Mouse (Mus musculus) layer of hippocampus, adult 8-10 months (tissue): ENCODE measurements around the gene Macrod2. TPM values are rescaled to one million over a fixed set of nuclear protein-coding genes. Genes with fewer than 3 reads are reported as not detected.

Source experiments
- DNase-seq, 2 experiments: peaks; one replicate each; pipeline ENCODE4 v3.0.0; 2022; ENCODE audit warnings: low spot score in 2 of 2
- total RNA-seq, 4 experiments: library from RNA; stranded (reverse); gene quantifications; 2 replicates each; pipeline ENCODE4 v1.2.4; 2022

Macrod2 gene
- total RNA-seq, 4 experiments from 2014 or later: 48.3 to 54.4 (median 52.3) TPM

DNA sequence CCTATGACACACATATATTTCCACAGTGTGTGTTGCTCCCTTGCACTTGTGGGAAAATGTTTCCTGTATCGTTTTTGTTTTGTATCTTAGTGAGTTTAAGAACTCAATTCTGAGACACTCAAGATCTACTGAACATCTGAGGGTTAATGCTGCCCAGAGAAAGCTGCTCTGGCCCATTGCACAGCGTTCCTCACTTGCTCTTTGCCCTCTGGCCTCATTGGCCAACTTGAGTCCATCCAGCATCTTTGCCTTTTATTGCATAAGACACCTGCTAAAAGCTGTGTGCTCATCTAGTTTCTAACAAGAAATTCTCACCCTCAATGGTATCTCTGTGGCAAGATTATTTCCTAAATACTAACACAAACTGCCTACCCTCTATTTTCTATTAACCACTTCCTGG, 1435.4 kb downstream of the Macrod2 start:
- no peak for DNase-seq

DNA sequence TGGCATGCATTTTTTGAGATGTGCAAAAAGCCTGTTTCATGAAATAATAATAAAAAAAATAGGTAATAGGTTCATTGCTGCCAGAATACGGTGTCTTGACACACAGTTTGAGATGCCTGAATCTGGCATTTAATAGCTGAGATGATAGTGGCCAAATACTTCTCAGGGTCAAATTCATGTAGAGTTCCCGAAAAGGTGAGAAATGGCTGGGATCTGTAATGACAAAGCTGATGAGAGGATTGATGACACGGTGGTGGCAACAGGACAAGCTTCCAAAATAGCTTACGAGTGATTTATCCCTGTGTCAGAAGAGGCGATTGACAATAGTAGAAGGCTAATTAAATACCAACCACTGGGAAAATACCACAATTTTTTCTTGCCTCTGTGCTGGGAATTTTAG, 1436.4 kb downstream of the Macrod2 start:
- DNase-seq: no peak

DNA sequence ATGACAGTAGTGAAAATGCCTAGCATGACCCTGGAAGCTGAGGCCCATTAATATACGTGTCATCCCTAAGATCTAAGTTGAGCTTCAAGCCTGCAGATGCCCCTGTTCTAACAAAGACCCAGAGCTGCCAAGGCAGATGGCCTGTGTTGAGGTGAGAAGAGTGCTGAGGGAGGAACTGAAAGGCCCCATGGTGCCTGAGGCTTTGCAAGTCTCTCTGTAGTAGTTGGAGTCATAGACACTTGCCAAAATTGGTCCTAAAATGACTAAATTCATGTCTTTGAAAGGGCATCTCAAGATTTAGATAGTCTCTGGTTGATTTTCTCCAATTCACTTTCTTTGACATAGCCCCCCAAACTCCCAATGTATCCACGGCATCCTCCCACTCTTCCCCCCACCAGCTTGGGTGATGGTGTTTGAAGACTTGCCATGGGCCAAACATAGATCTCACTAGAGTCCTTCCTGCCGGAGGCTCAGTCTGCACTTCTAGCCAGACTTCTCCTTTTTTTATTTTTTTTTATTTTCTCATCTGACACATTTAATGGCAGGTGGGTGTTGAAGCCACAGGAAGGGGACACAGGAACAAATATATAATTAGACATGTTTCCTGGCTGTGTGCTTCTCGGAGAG, 1439.2 kb downstream of the Macrod2 start:
- no peak for DNase-seq

DNA sequence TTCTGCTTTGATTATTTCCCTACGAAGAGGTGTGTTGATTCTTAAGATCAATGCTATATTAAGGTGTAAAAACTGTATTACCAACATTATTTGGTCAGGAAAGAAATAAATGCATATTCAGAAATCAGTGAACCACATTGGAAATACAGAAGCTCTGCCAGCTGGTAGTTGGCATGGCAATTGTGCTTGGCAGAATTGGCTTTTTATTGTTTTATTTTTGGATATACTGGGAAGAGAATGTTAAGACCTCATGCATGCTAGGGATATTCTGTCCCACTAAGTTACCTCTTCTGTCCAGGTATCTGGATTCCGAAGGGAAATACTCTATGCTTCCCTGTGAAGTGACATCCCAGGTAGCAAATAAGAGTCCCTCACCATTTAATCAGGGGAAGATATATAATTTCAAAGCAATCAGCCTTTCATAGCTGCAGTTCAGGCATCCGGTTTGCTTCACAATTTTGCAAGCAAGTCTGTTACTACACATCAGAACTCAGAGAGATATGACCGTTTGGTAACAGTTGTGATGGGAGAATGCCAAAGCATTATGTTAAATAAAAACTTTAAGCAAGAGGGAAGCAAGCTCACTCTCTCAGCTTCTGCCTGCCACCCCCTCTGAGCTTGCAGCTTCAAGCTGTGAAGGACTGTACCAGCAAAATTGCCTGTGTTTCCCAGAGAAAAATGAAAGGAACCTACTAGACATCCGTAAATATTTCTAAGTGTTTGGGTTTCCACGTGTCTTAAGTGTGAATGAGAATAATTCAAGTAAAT, 1449.5 kb downstream of the Macrod2 start:
- peak; percentile 53 to 55 for DNase-seq

DNA sequence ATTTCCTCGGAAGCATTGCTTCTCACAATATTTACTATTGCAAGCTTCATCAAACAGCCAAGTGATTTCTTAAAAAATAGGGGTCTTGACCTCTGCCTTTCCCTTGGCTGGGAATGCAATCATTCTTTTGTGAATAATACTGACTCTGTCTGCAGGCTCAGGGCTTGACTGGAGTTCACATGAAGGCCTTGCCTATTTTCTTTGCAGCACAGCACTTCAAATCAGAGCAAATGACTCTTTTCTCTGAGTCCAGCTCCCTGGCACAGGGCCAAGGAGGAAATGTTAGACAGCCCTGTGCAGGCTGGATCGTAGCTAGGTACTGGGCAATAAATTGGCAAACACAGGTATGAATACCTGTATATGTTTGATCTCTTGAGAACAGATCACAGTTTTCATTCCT, 1464.1 kb downstream of the Macrod2 start:
- no peak for DNase-seq

DNA sequence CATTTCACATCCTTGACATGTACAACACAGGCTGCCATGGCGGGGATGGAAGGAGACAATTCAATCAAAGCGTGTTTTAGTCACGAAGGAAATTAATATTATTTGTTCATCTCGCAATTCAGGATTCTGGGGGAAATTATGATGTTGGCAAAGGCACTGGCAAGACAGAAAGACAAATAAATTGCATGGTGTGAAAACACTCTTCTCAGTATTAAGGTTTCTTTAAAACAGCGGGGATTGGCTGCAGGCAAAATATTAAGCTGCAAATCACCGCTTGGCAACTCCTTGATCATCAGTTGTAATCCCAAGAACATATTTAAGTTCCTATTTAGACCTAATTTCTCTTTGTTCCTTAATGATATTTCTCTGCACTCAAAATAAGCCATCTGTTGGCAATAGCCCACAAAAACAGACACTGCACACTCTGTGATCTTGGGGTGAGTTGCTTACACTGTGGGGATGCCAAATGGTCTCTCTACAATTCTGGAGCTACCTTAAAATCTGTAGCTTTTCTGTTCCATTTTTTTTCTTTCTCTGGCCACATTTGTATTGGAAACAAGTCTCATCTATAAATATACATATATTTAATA, 1466.7 kb downstream of the Macrod2 start:
- no peak for DNase-seq

DNA sequence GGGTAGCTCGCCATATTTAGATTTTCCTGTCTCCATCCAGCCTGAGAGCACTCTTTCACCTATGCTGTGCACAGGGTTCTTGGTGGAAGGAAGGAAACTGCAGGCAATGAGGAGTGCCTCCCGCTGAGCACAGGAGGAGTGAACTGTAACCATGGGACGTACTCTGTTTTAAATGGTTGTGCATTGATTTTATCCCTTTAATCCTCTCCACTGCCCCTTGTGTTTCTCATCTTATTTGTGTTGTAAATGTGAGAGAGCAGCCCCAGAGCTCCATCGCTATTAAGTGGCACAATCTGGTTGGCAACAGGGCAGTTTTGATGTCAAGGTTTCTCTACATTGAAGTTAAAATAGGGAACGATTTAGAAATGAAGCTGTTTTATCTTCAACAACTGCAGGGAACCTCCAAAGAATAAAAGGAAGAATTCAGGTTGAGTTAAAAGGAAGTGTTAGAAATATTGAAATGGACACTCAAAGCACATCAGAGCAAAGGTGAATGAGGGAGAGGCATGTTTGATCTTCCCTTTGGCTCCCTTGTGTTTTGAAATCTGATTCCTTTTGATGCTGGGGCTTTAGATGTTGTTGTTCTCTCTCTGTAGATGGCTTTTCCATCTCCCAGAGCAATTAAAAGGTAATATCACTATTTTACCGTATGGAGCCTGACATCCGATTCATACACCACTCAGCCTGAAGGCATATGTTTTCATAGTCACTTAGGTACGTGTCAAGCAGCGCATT, 1467.6 kb downstream of the Macrod2 start:
- no peak for DNase-seq

DNA sequence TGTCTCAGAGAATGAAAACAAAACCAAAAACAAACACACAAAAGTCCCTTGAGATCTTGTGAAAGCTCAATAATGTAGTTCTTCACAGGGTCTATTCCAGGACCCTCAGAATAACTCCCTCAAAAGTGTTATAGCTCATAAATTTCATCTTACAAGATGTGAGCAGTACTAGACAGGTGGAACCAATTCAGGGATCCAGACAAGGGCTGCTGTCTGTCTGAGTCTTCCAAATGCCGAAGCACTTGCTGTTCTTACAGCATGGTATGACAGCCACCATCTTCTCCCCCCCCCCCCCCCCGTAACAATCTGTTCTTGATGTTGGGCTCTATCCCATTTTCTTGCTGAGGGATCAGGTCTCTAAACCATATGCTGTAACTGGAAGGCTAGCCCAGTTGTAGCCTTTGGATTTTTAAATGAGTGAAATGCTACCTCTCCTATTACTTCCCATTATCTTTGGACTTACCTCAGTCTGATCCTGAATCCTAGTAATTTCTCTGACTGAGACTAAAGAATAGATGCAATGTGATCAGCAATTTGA, 1468.6 kb downstream of the Macrod2 start:
- DNase-seq: no peak

DNA sequence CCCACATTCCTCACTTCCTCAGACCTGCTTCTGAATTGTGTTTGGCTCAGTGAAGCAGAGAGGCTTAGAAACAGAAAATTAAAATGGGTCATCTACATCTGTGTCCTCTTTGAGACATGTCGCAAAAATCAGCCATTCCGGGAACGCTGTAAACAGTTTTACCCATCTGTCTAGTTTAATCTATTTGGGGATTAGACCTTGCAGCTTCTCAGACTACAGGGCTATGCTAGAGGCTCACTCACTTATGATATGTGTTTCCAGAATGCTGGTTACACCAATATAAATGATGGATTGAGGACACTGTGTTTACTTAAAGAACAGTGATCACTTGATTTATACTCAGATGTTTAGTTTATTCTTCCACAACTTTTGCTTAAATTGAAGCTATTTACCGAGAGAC, 1475.8 kb downstream of the Macrod2 start:
- DNase-seq: no peak

DNA sequence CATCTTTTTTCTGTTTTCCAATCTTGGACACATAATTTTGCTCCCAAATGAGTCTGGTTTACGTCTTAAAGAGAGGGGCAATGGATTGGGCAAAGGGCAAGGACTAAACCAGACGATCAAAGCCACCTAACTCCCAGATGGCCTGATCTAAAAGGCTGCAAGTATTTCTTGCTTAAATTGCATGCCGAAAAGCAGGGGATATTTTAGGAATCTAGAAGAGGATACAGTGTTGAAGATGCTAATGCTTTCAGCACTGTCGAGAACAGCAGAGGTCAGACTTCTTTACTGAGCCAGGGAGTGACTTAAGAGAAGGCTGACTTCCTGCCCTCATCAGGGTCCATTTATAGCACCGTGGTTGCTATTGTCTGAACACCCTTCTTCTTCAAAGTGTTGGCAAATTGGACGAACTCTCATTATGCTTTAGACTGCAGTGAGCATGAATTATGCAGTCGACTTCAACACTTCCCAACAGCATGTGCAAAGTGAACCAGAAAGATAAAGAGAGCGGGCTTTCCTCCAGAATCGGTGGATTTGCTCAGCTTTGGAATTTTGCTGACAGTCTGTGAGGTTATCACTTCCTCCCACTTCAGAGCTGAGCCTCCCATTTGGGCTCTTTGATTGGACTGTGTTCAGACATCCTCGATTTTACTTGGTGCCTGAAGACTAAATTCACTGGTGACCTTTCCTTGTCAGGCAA, 1481.2 kb downstream of the Macrod2 start:
- peak; percentile 34 to 42 for DNase-seq

DNA sequence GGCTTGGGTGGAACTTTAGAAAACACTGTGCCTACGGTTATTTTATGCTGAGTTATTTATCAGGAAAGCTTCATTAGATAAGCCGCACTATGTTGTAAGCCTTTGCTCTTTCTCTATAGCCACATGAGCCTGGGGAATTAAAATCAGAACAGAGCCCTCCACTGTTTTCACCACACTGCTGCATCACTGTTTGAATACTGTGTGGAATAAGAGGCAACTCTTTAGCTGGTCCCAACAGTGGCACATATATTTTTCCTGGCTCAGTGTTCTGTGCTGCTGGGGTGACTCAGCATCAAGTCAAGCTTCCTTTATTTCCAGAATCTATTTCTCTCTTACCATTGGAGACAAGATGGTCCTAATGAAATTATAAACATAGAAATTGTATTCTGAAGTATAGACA, 1481.8 kb downstream of the Macrod2 start:
- DNase-seq: no peak

DNA sequence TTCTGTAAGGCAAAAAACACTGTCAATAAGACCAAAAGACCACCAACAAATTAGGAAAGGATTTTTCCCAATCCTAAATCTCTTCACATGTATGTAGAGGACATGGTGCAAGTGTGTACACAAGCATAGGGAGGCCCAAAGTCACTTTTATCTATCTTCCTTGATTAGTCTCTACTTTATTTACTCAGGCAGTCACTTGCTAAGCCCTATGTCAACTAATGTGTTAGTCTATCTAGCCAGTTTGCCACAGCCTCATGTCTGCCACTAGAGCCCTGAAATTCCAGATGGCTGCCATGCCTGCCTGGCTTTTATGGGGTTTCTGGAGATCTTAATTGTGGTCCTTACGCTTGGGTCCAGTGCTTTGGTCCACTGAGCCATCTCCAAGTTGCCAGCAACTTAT, 1483.4 kb downstream of the Macrod2 start:
- no peak for DNase-seq

DNA sequence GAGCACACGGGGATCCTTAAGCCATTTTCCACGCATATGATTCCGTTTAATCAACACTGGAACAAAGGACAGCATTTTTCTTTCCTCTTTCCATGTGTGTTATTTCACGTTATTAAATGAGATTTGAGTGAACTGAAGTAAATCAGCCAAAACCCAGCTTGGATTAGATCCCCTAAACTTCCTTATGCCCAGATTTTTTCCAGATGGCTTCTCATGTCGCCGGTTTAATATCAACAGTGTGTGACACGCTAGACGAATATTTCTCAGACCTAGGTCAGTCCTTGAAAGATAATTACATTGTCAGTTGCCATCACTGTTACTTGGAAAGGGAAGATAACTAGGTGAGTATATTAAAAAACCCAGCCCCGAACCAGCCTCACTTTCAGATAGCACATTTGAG, 1484.6 kb downstream of the Macrod2 start:
- DNase-seq: no peak

DNA sequence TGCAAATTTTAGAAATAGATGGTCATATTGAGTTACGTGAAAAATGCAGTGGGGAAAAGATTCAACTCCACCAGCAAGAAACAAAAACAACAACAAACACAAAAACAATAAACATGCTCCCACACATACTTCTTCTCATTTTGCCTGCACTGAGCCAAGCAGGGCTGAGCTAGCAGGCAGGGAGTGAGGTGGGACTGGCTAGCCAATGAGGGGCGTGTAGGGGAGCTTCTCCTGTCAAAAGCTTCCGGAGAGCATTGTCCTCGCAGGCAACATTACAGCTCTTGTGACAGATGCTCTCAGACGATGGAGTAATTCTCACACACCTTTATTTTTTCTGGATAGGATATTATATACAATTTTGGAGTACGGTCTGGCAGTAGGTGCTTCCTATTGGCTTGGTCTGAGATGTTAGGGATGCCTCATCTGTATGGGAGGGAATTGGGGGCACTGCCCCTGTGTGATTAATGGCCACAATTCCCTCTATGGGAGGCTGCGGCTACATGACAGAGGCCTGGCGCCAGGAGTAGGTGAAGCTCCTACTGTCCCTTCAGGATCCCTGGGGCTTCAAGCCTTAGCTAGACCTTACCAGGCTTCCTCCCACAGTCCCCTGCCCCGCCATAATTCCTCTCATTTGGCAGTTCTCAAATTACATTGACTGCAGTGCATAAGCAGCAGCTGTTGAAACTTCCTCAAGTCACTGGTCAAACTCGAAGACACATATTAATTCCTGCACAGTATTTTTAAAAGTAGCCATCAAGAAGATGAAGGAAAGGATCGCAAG, 1491.8 kb downstream of the Macrod2 start:
- no peak for DNase-seq

DNA sequence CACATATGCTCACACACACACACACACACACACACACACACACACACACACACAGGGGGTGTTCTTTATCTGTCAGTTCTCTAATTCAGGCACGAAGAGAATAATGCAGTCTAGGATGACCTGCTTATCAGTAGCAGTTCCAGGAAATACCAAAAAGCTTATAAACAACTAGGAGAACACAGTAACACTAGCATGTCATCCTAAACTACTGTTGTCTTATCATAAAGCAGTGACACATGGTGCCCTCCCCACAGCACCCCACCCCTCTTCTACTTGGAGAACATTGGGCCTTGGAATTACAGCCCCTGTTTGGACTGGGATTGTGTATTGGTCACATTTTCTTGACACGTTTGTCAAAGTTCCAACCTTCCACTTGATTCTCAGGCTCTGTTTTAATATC, 1494.4 kb downstream of the Macrod2 start:
- no peak for DNase-seq

DNA sequence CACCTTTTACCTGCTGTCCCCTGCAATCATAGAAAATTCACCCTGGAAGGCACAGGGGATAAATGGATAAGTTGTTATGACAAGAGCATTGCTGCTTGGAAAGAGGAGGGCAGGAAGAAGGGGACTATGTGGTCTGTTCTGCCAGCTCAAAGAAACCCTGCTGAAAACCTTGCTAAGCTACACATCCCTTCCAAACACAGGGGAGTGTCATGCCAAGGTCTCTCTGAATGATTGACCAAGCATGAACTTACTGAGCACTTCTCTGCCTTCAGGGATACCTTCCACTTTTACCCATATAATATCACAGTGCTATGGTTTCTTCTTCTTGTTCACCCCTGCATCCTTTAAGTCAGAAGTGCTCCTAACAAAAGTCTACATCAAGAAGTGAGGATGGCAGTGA, 1502.8 kb downstream of the Macrod2 start:
- no peak for DNase-seq

DNA sequence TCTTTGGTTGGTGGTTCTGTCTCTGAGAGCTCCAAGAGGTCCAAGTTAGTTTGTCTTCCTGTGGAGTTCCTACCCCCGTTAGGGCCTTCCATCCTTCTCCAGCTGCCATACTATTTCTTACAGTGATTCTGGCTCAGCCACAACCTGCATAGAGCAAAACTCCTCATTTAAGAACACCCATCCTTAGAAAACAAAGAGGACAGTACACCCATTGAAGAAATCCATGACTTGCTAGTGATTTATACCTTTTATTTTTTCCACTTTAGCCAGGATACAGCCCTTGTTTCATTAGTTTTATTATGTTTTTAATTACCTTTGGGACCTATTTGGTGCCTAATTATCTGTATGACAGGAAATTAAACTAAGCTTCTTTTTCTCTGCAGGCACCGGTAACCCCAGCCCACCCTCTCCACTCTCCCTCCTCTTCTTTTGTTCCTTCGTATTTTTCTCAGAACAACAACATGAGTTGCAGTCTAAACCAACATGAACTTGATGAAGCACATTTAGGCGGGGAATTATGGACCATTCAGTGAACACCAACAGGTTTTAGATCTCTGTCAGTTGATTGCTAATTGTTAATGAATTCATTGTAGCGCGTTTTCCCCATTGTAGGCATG, 1516.8 kb downstream of the Macrod2 start:
- no peak for DNase-seq

DNA sequence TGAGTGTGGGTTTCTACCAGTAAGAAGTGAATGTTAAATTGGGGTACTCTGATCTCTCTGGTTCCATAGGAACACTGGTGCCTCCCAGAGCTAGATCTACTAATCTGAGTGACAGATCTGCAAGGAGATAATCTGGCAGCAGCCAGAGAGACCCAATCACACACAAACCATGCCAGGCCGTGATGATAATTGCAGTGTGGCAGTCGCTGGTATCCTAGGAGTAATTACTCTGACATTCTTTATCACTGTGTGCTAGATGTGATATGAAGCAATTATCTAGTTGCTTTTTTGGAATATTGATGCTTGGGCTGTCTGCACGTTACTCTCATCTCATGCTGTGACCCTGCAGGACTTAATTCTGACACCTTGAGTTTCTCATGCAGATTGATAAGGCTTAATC, 1518.4 kb downstream of the Macrod2 start:
- peak in 1 of 2 experiments; percentile 12 for DNase-seq

DNA sequence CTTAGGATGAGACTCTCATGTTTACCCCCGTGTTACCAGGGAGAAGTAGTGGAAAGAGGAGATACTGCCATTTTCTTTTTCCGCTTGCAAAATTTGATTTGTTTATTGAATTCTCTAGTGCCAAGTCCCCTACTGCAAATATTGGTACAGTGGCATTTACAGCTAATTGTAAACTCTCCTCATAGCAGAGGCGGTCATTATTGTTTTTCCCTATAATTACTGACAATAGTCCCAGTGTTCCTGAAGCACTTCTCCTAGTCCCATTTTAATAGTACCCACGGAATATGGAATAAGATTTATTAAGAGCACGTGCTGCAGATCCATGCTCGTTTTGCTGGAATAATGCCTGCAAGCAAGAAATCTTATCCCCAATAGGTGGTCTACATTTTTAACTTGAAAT, 1518.8 kb downstream of the Macrod2 start:
- DNase-seq: no peak

DNA sequence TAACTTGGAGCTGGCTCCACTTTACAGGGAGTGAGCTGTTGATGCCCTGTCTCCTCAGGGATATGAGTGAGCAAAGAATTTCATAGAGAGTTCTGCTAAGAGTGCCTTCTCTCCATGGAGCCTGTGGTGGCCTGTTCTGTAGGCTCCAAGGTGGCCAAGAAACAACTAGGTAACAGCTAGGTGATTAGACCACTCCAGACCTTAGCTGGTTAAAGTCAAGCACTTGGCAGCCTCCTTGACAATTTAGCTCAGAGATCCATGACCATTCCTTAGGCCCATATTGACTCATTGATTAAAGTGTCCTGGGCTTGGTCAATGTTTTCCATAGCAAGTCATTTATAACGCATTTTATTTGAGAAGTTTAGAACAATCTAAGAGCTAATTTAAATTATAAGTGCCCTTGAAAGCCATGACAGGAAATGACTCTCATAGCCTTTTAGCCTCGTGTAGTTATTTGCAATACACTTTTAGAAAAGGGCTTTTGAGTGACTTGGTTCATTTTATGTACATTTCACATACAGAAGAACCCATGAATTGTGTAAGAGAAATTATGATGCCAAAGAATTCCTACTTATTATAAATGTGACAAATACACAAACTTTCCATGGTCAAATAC, 1525.4 kb downstream of the Macrod2 start:
- DNase-seq: no peak
